Mouse (Mus musculus): Measurements from ENCODE around the gene Rtl9. TPM values are rescaled to one million over a fixed set of nuclear protein-coding genes. Genes with fewer than 3 reads are reported as not detected.

The Rtl9 gene
- total RNA-seq (2021): 1 to 10 TPM; 1.8 TPM
- long read RNA-seq, experiment 1: 0 reads
- long read RNA-seq, experiment 2: 0 reads

DNA sequence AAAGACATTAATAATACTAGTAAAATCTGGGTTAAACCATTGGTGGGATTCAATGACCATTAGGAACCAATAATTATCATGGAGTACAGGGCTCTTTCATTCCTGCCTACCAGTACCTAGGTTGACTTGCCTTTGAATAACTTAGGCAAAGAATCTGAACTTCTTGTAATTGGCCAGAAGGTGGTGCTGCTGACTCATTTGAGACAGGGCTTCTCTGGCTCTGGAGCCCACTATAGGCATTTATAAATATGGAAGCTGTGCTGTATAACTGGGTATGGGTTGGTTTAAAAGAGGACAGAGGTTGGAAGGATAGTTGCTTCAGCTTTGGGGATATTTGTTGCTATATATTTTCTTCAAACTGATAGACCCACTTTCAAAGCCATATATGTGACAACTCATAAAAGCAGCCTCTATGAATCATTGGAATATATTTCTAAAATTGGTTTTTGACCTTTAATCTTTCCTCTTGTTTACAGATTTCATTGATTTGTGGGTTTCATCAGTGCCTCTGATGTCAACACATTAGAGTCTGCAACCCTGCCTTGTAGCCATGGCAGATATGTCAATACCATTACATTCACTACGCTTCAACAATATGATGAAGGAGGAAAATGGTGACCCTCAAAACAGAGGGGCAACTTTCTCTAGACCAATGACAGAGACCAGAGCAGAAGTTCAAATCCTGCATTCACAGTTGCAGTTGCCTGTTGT, at the start of gene Rtl9:
Gene Rtl9 (plus strand): TSS at position 551 of the 711 bp plus-strand sequence.
- peak in 1 of 2 experiments; percentile 23 for DNase-seq (ENCODE audit: low spot score in 2 of 2)

DNA sequence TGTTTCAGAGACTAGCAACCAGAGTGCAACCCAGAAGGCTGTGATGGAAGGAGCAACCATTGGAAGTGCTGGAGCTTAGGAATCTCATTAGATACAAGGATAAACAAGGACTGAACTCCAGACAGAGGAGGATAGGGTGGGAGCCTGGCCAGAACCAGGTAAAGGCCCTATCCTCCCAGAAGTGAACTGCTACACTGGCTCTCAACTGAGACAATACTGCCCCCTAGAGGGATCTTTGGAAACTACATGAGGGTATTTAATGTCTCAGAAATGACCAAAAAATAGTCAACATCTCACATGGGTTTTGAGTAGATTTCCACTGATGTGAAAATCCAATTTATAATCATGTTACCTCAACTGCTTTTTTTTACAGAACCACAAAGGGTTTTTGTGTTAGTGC, 47.9 kb upstream of the Rtl9 start:
- no peak for DNase-seq (ENCODE audit: low spot score in 2 of 2)

DNA sequence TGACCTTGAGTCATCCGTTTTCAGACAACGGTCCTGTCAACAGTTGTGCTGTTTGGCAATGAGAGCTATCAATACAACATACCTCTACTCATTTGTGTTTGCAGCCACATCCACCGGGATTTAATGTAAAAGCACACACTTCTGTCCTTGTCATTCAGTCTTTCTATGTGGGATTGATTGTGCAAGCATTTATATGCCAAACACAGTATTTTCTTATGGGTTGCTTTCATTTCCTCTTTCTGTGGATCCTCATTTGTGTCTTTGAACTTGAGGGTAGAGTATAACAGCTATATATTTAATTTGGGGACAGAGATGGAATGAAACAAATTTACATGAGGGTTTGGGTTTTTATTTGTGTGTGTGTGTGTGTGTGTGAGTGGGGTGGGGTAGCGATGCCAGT, 47.5 kb upstream of the Rtl9 start:
- DNase-seq (ENCODE audit: low spot score in 2 of 2): no peak

DNA sequence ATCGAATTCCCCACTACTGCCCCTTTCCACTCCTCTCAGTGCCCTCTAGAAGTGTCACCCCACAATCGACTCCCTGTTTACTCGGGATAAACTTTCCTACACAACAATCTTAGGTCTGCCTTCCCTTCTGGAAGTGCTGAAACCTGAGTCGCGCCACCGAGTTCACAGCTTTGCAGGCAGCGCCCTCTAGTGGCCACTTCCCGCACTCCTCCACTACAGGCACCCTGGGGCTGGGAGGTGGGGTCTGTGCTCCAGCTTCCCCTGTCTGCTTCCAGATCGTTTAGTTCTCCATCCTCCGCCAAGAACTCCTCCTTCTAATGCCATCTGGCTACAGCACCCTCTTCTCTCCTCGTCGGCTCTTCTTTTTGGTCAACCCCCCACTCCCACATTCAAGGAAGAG, 40.6 kb upstream of the Rtl9 start:
- peak; percentile 59 to 68 for DNase-seq (ENCODE audit: low spot score in 2 of 2)

DNA sequence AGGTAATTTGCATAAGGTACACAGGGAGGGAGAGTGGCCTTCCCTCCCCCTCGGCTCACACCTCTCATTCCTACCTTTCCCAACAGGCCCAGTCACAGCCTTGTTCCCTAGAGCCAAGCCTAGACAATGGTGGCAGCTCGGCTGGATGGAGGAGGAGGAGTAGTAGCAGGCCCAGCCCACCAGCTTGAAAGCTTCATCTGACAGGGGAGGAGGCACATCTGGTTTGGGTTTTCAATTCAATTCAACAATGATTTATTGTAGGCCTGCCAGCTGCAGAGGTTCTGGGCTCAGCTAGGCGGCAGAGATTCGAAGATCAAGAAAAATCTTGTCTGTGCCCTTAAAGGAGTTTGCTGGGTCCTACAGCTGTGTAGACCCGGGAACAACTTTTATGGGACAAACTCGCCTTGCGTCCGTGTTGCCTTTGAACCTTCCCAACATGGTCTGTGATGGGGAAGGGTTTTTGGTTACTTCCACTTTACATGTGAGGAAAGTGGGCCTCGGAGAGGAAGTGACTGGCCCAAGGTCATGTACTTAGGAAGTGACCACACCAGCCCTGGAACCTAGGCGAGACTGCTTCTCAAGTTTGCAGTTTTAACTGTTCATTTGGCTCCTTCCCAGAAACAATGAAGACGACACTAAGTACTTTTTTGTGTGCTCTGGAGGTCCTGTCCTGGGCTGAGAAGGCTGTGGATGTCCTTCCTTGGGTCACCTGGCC, 36.6 kb upstream of the Rtl9 start:
- no peak for DNase-seq (ENCODE audit: low spot score in 2 of 2)

DNA sequence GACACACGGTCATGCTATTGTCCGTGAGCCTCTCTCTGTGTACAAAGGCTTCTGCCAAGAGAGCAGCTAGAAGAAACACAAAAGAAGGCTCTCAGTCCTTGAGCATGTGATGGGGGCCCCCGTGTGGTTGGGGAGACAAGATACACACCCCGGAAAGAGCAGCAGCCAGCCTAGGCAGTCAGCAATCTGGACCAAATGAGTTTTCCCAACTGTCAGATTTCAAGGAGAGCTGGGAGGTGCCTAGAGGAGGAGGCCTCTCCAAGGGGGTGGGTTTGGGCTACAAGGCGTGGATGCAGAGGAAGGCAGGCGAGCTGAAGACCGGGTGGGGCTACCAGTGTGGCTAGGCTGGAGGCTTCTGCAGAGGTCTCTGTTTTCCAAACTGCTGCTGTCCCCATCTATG, 35.6 kb upstream of the Rtl9 start:
- no peak for DNase-seq (ENCODE audit: low spot score in 2 of 2)

DNA sequence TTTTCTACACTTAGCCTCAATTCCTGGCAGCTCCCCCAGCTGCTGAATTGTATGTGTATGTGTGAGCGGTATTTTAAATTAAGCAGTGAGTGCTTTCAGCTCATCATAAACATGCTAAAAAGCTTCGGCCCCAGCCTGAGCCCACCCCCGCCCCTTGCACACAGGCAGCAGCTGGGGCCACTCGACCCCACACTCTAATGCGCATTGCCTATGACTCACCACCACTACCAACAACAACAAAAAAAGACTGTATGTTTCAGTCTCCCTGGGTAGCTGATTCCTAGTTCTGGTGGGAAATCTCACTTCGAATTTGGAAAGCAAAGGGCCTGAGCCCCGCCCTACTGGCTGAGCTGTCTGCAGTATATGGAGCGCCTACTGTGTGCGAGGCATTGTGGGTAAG, 35.1 kb upstream of the Rtl9 start:
- DNase-seq (ENCODE audit: low spot score in 2 of 2): no peak

DNA sequence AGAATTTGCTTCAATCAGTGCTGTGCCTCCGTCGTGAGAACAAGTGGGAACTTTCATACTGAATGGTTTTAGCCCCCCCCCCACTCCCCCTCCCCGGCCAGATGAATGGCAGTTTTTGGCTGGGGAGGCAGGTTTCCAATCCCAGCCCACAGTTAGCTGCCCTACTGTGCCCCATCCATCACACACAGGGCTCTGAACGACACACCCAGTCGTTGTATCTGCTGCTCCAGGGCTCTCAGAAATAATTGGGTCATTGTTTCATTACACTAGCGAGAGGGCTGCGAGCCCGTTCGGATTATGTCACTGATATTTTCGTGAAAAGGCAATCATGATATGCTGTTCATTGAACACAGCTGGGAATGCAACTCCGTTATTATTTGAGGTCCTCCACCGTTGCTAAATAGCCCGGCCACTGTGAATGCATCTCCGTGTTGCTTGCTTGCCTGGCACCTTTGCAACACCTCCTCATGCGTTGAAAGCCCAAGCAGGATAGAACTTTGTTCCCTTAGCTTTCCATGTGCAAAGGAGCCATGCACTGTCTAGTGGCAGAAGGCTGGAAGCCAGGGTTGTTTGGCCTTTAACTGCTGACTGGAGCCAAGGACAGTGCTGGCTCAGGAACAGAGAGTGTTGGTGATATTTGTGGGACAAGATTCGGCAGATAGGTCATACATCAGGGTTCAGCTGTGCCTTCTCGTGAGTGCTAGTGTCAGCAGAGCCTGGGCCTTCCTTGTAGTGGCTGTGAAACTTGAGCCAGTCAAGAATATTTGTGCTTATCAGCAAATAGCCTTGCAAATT, 32.9 kb upstream of the Rtl9 start:
- DNase-seq (ENCODE audit: low spot score in 2 of 2): no peak

DNA sequence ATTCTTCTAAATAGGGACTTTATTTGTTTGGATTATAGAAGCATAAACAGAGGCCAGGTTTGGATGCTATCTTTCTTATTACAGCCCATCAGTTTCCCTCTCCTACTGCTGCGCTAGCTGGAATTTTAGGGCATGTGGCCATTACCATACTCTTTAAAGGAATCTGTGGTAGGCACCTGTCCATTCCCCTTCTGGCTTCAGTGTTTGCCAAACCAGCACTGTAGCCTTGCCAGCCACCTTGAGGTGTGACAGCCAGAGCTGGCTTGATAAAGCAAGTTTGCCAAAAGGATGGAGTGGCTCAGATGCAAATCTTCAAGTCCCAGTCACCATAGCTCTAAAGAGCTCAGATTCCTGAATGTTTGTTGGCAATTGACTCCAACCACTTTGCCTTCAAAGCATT, 32.3 kb upstream of the Rtl9 start:
- DNase-seq (ENCODE audit: low spot score in 2 of 2): no peak

DNA sequence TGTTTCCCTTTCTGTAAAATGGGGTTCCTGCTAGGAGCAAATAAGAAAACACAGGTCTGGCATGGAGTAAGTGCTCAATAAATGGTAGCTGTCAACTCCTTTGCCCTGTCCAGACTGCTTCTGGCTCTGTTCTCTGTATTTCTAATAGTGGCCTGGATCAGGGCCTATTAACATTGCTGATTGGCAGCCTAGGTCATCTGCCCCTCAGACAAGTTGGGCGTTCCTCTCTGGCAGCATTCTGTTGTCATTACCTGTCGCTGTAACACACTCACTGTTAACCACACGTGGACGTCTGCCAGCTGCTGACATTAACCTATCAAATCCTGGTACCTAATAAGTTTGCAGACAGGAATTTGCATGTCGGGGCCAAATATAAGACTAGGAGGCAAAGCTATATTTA, 31.8 kb upstream of the Rtl9 start:
- no peak for DNase-seq (ENCODE audit: low spot score in 2 of 2)

DNA sequence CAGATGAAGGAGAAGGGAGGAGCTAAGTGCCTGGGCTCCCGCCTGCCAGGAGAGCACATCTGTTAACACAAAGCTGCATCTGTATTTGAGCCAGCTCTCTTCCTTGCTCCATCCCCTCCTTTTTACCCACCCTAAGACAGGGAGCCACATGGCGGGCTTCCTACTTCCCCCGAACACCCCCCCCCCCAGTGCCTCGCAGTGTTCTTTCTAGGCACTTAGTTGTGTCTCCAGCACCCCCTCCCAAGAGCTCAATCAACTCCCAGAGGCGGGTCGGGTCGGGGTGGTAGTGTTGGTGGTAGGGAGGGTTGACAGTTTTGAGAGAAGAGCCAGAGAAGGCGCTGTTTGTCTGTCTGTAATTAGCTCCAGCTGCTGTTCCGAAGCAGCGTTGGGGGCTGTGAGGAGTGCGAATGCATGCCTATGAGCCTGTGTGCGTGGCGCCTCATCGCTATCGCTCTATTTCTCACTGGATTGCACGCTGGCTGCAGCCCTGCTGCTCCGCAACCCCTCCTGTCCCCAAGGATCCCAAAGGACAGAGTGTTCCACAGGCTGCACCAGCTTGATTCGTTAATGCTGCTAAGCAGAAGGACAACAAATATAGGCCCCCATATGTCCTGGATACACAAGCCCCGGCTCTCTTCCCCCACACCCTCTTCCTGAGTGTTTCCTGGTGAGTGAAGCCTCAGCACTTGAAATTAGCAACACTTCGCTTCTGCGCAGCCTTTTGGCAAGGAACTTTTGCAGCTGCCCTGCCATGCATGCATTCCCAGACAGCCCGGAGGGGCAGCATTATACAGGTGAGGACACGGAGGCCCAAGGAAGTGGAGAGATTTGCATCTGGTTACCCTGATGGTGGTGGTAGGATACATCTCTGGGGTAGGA, 18.7 kb upstream of the Rtl9 start:
- peak in 1 of 2 experiments; percentile 21 for DNase-seq (ENCODE audit: low spot score in 2 of 2)

DNA sequence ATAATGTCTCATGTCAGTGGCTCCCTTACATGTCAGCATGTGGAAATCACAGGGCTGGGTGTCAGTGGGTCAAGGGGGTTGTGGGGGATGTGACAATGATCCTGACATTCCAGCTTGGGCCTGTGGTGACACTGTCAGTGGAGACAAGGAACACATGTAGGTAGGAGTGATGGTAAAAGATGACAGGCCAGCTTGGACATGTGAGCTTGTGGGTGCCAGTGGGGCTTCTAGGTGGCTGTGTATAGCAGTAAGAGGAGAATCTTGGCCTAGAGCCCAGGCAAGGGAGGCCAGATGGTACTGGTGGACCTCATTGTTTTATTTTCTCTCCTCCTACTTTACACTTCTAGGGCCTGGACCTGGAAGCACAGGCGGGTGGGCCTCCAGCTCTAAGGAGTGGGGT, 16.7 kb upstream of the Rtl9 start:
- DNase-seq (ENCODE audit: low spot score in 2 of 2): no peak

DNA sequence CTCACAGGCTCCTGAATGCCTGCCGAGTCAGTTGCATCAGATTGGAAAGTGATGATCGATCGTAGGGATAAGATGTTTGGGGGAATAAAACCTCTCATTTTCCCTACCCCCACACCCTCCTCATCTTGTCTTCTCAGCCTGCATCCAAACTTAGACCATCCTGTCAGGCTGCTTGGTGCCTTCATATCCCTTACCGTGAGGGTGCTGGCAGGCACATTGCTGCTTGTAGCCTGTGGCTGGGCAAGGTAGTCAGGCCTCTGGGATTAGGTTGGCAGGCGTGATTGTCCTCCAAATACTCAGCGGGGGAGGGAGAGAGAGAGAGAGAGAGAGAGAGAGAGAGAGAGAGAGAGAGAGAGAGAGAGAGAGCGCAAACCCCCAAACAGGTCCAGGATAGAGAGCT, 11.2 kb upstream of the Rtl9 start:
- no peak for DNase-seq (ENCODE audit: low spot score in 2 of 2)

DNA sequence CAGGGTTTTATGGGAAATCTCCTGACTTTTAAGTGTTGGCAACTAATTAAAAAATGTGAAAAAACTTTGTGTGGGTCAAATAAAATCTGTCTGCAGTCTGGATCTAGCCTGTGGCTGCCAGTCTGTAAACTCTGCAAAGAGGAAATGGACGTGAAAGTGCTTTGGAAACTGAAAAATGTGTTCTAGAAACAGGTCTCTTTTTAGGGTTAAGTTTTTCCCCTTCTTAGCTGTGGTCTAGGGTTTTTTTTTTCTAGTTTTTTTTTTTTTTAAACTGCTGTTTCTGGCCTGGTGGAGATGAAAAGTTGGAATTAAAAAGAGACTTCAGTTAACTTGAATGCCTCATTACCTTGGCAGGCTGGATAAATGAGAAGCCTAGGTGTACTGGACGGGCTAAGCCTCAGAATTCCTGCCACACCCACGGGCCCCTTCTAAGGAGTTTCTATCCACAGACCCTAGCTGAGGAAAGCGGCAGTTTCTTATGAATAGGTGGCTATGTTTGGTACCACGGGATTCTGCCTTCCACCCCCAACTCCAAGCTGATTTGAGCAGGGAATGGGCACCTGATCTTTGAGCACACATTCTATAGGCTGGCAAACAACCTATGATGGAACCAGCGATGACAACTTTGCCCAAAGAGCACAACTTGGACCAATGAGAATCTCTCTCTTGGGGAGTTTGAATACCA, 8.3 kb upstream of the Rtl9 start:
- DNase-seq (ENCODE audit: low spot score in 2 of 2): no peak

DNA sequence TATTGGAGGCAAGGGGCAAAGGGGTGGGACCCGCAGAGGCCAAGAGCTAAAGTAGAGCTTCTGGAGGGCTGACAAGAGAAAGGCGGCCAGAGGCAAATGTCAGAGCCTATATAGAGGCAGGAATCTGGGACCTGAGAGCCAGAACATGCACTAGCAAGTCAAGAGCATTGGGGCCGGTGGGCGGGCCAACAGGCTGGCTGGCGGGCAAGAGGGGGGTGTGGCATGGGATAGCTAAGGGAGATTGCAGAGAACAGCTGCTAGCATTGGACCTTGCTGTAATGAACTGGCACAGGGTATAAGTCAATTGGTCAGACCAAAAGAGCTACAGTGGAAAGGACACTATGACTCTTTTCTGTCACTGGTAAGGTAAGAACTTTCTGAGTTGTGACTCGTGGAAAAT, 1.8 kb upstream of the Rtl9 start:
- DNase-seq (ENCODE audit: low spot score in 2 of 2): no peak

DNA sequence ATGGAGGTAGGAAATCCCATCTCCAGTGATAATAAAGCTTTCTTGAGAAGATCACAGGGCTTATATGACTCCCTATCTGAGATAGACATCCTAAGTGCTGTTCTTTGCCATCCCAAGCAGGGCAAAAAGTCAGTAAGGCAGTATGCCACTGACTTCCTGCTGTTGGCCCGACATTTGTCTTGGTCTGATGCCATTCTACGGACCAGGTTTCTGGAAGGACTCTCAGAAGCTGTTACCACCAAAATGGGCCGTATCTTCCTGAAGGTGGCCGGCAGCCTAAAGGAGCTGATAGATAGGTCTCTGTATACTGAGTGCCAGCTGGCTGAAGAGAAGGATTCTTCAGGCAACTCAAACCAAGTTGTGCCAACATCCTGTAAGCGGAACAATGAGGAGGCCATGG, 3.8 kb downstream of the Rtl9 start:
- no peak for DNase-seq (ENCODE audit: low spot score in 2 of 2)

DNA sequence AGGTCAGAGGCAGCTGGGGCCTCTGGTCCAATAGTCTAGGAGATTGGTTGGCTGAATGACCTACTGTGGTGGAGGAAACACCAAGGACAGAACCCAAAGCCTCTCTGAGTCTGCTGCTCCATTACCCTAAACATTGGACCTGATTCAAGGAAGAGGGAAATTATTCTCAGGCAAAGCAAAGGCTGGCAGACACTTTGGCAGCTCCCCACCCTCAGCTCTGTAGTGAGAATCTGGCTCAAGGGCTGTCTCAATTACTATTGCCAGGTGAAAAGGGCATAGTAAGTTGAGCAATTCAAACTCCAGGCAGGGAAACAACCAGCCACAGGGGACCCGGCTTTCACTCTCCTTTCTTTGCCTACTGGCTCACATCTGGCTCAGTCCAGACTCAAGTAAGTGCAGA, 6.5 kb downstream of the Rtl9 start:
- no peak for DNase-seq (ENCODE audit: low spot score in 2 of 2)

DNA sequence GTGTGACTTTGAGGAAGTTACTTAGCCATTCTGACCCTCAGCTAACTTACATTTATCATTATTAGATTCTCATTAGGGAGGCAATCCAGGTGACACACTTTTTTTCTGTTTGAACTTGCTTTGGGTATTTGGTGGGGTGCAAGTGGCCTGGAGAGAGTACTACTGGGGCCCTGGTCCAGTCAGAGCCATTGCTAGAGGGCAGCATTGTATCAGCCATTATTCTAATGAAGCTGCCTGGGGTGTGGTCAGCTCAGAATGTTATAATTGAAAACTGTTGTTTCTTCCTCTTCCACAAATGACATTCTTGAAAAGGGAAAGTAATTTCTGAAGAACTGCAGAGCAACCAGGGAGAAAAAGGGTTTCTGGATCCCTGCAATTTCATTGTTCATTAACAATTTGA, 13.2 kb downstream of the Rtl9 start:
- no peak for DNase-seq (ENCODE audit: low spot score in 2 of 2)
